Mouse (Mus musculus): ENCODE results near the gene Rilpl1. TPM values are rescaled to one million over a fixed set of nuclear protein-coding genes. Genes with fewer than 3 reads are reported as not detected.
"Not testable (repeated sequence)": the region's sequence is repeated elsewhere in the genome, so short reads cannot be mapped to it uniquely, and the experiment has no call there.

Rilpl1 gene
- polyA plus RNA-seq, 2 experiments = 0.98 to 1.4 TPM

GRCm38 (mm10) chr5:124555145-124555544 is 24.0 kb upstream of the Rilpl1 start:
- ATAC-seq (ENCODE audit: insufficient read depth) (no peak), DNase-seq (ENCODE audit: low read depth in 3 of 3, low spot score in 3 of 3) (no peak)
- no peaks in the 10 kb centered on the region for H3K27me3 ChIP-seq (ENCODE audit: control insufficient read depth, insufficient read depth, low read length)
- TF ChIP-seq EP300 (IDR thresholded peaks at IDR 0.05; ENCODE audit: low read depth) (no peak), CTCF (IDR thresholded peaks at IDR 0.05; ENCODE audit: low read depth) (peak; percentile 40)
- H3K36me3 ChIP-seq (replicated peaks; ENCODE audit: control insufficient read depth, insufficient read depth, low read depth) = peaks cover 27% of the 10 kb centered on the region
- H3K27ac ChIP-seq = no peak overlapping the region
- no peak overlapping the region for H3K4me3 ChIP-seq (ENCODE audit: insufficient read depth in 1 of 2, low read depth in 2 of 2, low read length in 2 of 2)
- 63% methylated on average over 1 of the region's 1 CpGs for WGBS (ENCODE audit: insufficient replicate concordance)
- H3K9me3 ChIP-seq (ENCODE audit: control insufficient read depth, low read length) = no peaks in the 10 kb centered on the region
- H3K4me1 ChIP-seq (replicated peaks; ENCODE audit: control insufficient read depth in 2 of 2, insufficient read depth in 2 of 2, low read length in 1 of 2) = peaks cover 7 to 10% of the 10 kb centered on the region in 2 experiments; a peak in 3 of 4 replicates
- no peak overlapping the region for H3K4me2 ChIP-seq (ENCODE audit: low read depth)
- H3K9ac ChIP-seq (replicated peaks) = no peak overlapping the region

GRCm38 (mm10) chr5:124553607-124554006 is 22.4 kb upstream of the Rilpl1 start:
- H3K4me3 ChIP-seq (ENCODE audit: insufficient read depth in 1 of 2, low read depth in 2 of 2, low read length in 2 of 2) = peak overlapping the region; percentile 72 to 91
- DNase-seq (ENCODE audit: low read depth in 3 of 3, low spot score in 3 of 3) (no peak), ATAC-seq (ENCODE audit: insufficient read depth) (no peak)
- H3K9ac ChIP-seq (replicated peaks) = peak overlapping the region; percentile 69
- TF ChIP-seq EP300 (IDR thresholded peaks at IDR 0.05; ENCODE audit: low read depth) (no peak), CTCF (IDR thresholded peaks at IDR 0.05; ENCODE audit: low read depth) (no peak)
- no peaks in the 10 kb centered on the region for H3K27me3 ChIP-seq (ENCODE audit: control insufficient read depth, insufficient read depth, low read length)
- no peak overlapping the region for H3K27ac ChIP-seq
- no peaks in the 10 kb centered on the region for H3K9me3 ChIP-seq (ENCODE audit: control insufficient read depth, low read length)
- WGBS (ENCODE audit: insufficient replicate concordance) = 62% methylated on average over 6 of the region's 6 CpGs
- peaks cover 20% of the 10 kb centered on the region for H3K36me3 ChIP-seq (replicated peaks; ENCODE audit: control insufficient read depth, insufficient read depth, low read depth)
- peak overlapping the region; percentile 75 for H3K4me2 ChIP-seq (ENCODE audit: low read depth)
- H3K4me1 ChIP-seq (replicated peaks; ENCODE audit: control insufficient read depth in 2 of 2, insufficient read depth in 2 of 2, low read length in 1 of 2) = peaks cover 7 to 10% of the 10 kb centered on the region in 2 experiments; a peak in 3 of 4 replicates

- no peaks in the 10 kb centered on the region for H3K9me3 ChIP-seq (ENCODE audit: control insufficient read depth, low read length)
- H3K27me3 ChIP-seq (ENCODE audit: control insufficient read depth, insufficient read depth, low read length) = no peaks in the 10 kb centered on the region
- H3K9ac ChIP-seq (replicated peaks) = peak within 1 kb of the TSS; percentile 69
- TF ChIP-seq CTCF (IDR thresholded peaks at IDR 0.05; ENCODE audit: low read depth) = peak; percentile 46
- no peak for TF ChIP-seq EP300 (IDR thresholded peaks at IDR 0.05; ENCODE audit: low read depth)
- H3K4me1 ChIP-seq (replicated peaks; ENCODE audit: control insufficient read depth in 2 of 2, insufficient read depth in 2 of 2, low read length in 1 of 2) = peaks cover 7 to 10% of the 10 kb centered on the region in 2 experiments; a peak in 3 of 4 replicates
- peaks cover 24% of the 10 kb centered on the region for H3K36me3 ChIP-seq (replicated peaks; ENCODE audit: control insufficient read depth, insufficient read depth, low read depth)
- DNase-seq (ENCODE audit: low read depth in 3 of 3, low spot score in 3 of 3) (peak; percentile 79 to 87 (median 79)), ATAC-seq (ENCODE audit: insufficient read depth) (peak; percentile 87)
- H3K4me3 ChIP-seq (ENCODE audit: insufficient read depth in 1 of 2, low read depth in 2 of 2, low read length in 2 of 2) = peak within 1 kb of the TSS; percentile 72 to 91
- peak within 1 kb of the TSS; percentile 75 for H3K4me2 ChIP-seq (ENCODE audit: low read depth)
- WGBS (ENCODE audit: insufficient replicate concordance) = under 1% methylated on average over 66 of the region's 66 CpGs
- H3K27ac ChIP-seq = peak within 1 kb of the TSS; percentile 31
These were observed 21.5 kb upstream of the Rilpl1 start, which contains the start of gene Ddx55 for GRCm38 (mm10) chr5:124552558-124553307. Ddx55 (plus strand) TSS chr5:124552864.

- ATAC-seq (ENCODE audit: insufficient read depth) (no peak), DNase-seq (ENCODE audit: low read depth in 3 of 3, low spot score in 3 of 3) (no peak)
- Histone ChIP-seq H3K27me3 (ENCODE audit: control insufficient read depth, insufficient read depth, low read length) (no peaks in the 10 kb centered on the region), H3K27ac (no peak overlapping the region; the same call in 1 of the 2 replicates), H3K9ac (replicated peaks) (peak overlapping the region; percentile 69), H3K4me2 (ENCODE audit: low read depth) (peak overlapping the region; percentile 75), H3K36me3 (replicated peaks; ENCODE audit: control insufficient read depth, insufficient read depth, low read depth) (peaks cover 30% of the 10 kb centered on the region), H3K4me1 (replicated peaks; ENCODE audit: control insufficient read depth in 2 of 2, insufficient read depth in 2 of 2, low read length in 1 of 2) (peaks cover 7 to 10% of the 10 kb centered on the region in 2 experiments; a peak in 3 of 4 replicates), H3K9me3 (ENCODE audit: control insufficient read depth, low read length) (no peaks in the 10 kb centered on the region), H3K4me3 (ENCODE audit: insufficient read depth in 1 of 2, low read depth in 2 of 2, low read length in 2 of 2) (peak overlapping the region; percentile 72 to 91)
- WGBS (ENCODE audit: insufficient replicate concordance) = 11% methylated on average over 9 of the region's 9 CpGs
- TF ChIP-seq EP300 (IDR thresholded peaks at IDR 0.05; ENCODE audit: low read depth) = no peak
- TF ChIP-seq CTCF (IDR thresholded peaks at IDR 0.05; ENCODE audit: low read depth) = no peak
These were observed 20.9 kb upstream of the Rilpl1 start for GRCm38 (mm10) chr5:124552094-124552472.

GRCm38 (mm10) chr5:124551349-124552093 is 20.3 kb upstream of the Rilpl1 start:
- Histone ChIP-seq H3K36me3 (replicated peaks; ENCODE audit: control insufficient read depth, insufficient read depth, low read depth) (peaks cover 30% of the 10 kb centered on the region), H3K4me1 (replicated peaks; ENCODE audit: control insufficient read depth in 2 of 2, insufficient read depth in 2 of 2, low read length in 1 of 2) (peaks cover 7 to 10% of the 10 kb centered on the region in 2 experiments; a peak in 3 of 4 replicates), H3K4me3 (ENCODE audit: insufficient read depth in 1 of 2, low read depth in 2 of 2, low read length in 2 of 2) (peak overlapping the region in 1 of 2 experiments; percentile 91; a peak in 2 of 4 replicates), H3K4me2 (ENCODE audit: low read depth) (peak overlapping the region; percentile 75), H3K9ac (replicated peaks) (peak overlapping the region; percentile 69)
- H3K27ac ChIP-seq; H3K9me3 ChIP-seq (ENCODE audit: control insufficient read depth, low read length); ATAC-seq (ENCODE audit: insufficient read depth); H3K27me3 ChIP-seq (ENCODE audit: control insufficient read depth, insufficient read depth, low read length); DNase-seq (ENCODE audit: low read depth in 3 of 3, low spot score in 3 of 3): not testable (repeated sequence)
- WGBS (ENCODE audit: insufficient replicate concordance) = 26% methylated on average over 5 of the region's 5 CpGs

GRCm38 (mm10) chr5:124550737-124551136 is 19.5 kb upstream of the Rilpl1 start:
- Histone ChIP-seq H3K36me3 (replicated peaks; ENCODE audit: control insufficient read depth, insufficient read depth, low read depth) (peaks cover 37% of the 10 kb centered on the region), H3K4me1 (replicated peaks; ENCODE audit: control insufficient read depth in 2 of 2, insufficient read depth in 2 of 2, low read length in 1 of 2) (peaks cover 7 to 10% of the 10 kb centered on the region in 2 experiments; a peak in 3 of 4 replicates)
- H3K9ac ChIP-seq (replicated peaks); DNase-seq (ENCODE audit: low read depth in 3 of 3, low spot score in 3 of 3); H3K9me3 ChIP-seq (ENCODE audit: control insufficient read depth, low read length); H3K4me2 ChIP-seq (ENCODE audit: low read depth); H3K4me3 ChIP-seq (ENCODE audit: insufficient read depth in 1 of 2, low read depth in 2 of 2, low read length in 2 of 2); ATAC-seq (ENCODE audit: insufficient read depth); H3K27me3 ChIP-seq (ENCODE audit: control insufficient read depth, insufficient read depth, low read length); H3K27ac ChIP-seq: not testable (repeated sequence)
- 82% methylated on average over 4 of the region's 4 CpGs for WGBS (ENCODE audit: insufficient replicate concordance)

All from liver, embryonic 14.5 days (tissue).